Mouse (Mus musculus): ENCODE results near the gene Gm29133.

DNA sequence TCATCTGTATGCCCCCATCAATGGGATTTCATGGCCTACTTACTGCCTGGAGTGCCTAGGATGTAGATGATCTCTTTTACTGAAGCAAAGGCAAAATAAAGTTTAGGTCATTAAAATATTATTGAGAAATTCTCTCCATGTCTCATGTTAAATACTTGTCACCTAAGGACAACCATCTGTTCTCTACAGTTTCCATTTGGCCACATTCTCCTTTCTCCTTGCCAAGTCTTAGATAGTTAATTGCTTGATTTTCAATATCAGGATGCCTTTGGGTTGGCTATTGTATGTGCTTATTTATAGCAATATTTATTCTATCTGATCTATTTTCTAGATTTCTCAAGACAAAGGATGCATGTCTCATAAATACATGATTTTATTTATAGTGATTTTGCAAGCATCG, 75.9 kb downstream of the Gm29133 start:
- no peak for TF ChIP-seq CTCF (IDR thresholded peaks at IDR 0.05; ENCODE audit: borderline replicate concordance, control insufficient read depth, extremely low read depth, insufficient read depth, low read length, poor library complexity)
- no peak for TF ChIP-seq POLR2A (IDR thresholded peaks at IDR 0.05; ENCODE audit: control insufficient read depth, extremely low read depth, insufficient read depth, low read length, poor library complexity)

Data from thymus, adult 2 months (tissue).